Mouse (Mus musculus) lung, embryonic 16.5 days (tissue): ENCODE measurements around the gene Ttc24. TPM values are rescaled to one million over a fixed set of nuclear protein-coding genes. Genes with fewer than 3 reads are reported as not detected.

Experiments used
- ATAC-seq: fragments of 200-750 bp; cut with Nextera tagmentation; 2 replicates; pipeline ENCODE4 v1.8.0; 2017; ENCODE audit warnings: low read depth, mild to moderate bottlenecking, moderate library complexity
- H3K27ac ChIP-seq: fragments of 300-500 bp; sonication (generic); 2 replicates; pipeline ENCODE4 v1.5.1; 2014; ENCODE audit warnings: mild to moderate bottlenecking, control low read depth, low read length
- H3K27me3 ChIP-seq: fragments of 300-500 bp; sonication (generic); 2 replicates; pipeline ENCODE4 v1.6.1; 2014; ENCODE audit warnings: low read depth, low read length, mixed read lengths; ENCODE audit not compliant: control insufficient read depth, insufficient read depth
- H3K36me3 ChIP-seq: fragments of 300-500 bp; sonication (generic); 2 replicates; pipeline ENCODE4 v1.6.1; 2014; ENCODE audit warnings: low read length; ENCODE audit not compliant: control insufficient read depth, insufficient read depth
- H3K4me1 ChIP-seq: fragments of 300-500 bp; sonication (generic); replicated peaks from 2 replicates; pipeline ENCODE4 v1.6.1; 2014; ENCODE audit warnings: low read length, mixed read lengths; ENCODE audit not compliant: control insufficient read depth, insufficient read depth
- H3K4me2 ChIP-seq: fragments of 300-500 bp; sonication (generic); 2 replicates; pipeline ENCODE4 v1.6.1; 2014; ENCODE audit warnings: low read depth, low read length, control low read depth
- H3K4me3 ChIP-seq: fragments of 300-500 bp; sonication (generic); 2 replicates; pipeline ENCODE4 v1.5.1; 2014; ENCODE audit warnings: mild to moderate bottlenecking, low read length, control low read depth
- H3K9ac ChIP-seq: fragments of 300-500 bp; sonication (generic); 2 replicates; pipeline ENCODE4 v1.6.1; 2014; ENCODE audit warnings: low read length, control low read depth
- H3K9me3 ChIP-seq: fragments of 300-500 bp; sonication (generic); 2 replicates; pipeline ENCODE4 v1.6.1; 2016; ENCODE audit warnings: low read length; ENCODE audit not compliant: control insufficient read depth
- WGBS: fragments of 180-500 bp; shearing (Covaris S2); extraction: QIAGEN DNeasy Blood & Tissue Kit; methylation state at CpG from one replicate; pipeline ENCODE4 v1.1.7; 2014; 5-methylcytosine and 5-hydroxymethylcytosine counted together
- polyA plus RNA-seq: library from polyadenylated mRNA; unstranded; fragments of >200 nt; fragmentation: Nextera tagmentation; extraction: Ambion mirVana; gene quantifications from 2 replicates; pipeline ENCODE4 v1.2.1, GENCODE M21; 2015

The Ttc24 gene
- polyA plus RNA-seq, 1 experiment from 2014 or later, result not detected

GRCm38 (mm10) chr3:88102611-88103010 lies 24.5 kb upstream of the Ttc24 start:
- no peak overlapping the region for H3K4me3 ChIP-seq
- no peak overlapping the region for H3K4me2 ChIP-seq
- H3K9ac ChIP-seq, result no peak overlapping the region
- H3K27ac ChIP-seq, result peak overlapping the region; percentile 51; the same call in 1 of the 2 replicates
- no peak for ATAC-seq
- H3K4me1 ChIP-seq, result no peaks in the 10 kb centered on the region
- peaks cover 55% of the 10 kb centered on the region for H3K36me3 ChIP-seq
- no peaks in the 10 kb centered on the region for H3K27me3 ChIP-seq
- WGBS, result 65% methylated on average over 6 of the region's 6 CpGs
- no peaks in the 10 kb centered on the region for H3K9me3 ChIP-seq

- 0 out of 2 replicates have a peak, but pooled peaks have one; percentile 41 for ATAC-seq
- peaks cover 56% of the 10 kb centered on the region for H3K36me3 ChIP-seq
- no peaks in the 10 kb centered on the region for H3K9me3 ChIP-seq
- no peak overlapping the region for H3K4me3 ChIP-seq
- whole genome bisulfite sequencing, result 75% methylated on average over 6 of the region's 6 CpGs
- H3K9ac ChIP-seq, result no peak overlapping the region
- H3K4me1 ChIP-seq, result no peaks in the 10 kb centered on the region
- H3K4me2 ChIP-seq, result no peak overlapping the region
- peak overlapping the region; percentile 51; the same call in 1 of the 2 replicates for H3K27ac ChIP-seq
- H3K27me3 ChIP-seq, result no peaks in the 10 kb centered on the region
These were observed 24.1 kb upstream of the Ttc24 start for GRCm38 (mm10) chr3:88102196-88102595.

DNA sequence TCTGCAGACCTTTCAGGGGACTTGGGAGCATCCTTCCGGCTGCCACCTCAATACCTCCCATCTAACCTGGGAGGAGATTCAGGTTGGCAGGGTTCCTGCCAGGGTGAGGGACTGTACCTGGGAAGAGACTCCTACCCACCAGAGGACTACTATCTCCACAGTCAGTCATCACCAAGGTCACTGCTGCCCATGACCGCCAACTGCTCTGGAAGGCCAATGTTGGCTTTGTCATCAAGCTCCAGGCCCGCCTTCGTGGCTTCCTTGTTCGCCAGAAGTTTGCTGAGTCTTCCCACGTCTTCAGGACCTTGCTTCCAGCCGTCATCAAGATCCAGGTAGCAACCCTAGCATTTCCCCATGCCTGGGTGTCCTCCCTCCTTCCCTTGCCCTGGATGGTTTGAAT lies 23.6 kb upstream of the Ttc24 start:
- WGBS, result 92% methylated on average over 7 of the region's 7 CpGs
- H3K36me3 ChIP-seq, result peaks cover 61% of the 10 kb centered on the region

DNA sequence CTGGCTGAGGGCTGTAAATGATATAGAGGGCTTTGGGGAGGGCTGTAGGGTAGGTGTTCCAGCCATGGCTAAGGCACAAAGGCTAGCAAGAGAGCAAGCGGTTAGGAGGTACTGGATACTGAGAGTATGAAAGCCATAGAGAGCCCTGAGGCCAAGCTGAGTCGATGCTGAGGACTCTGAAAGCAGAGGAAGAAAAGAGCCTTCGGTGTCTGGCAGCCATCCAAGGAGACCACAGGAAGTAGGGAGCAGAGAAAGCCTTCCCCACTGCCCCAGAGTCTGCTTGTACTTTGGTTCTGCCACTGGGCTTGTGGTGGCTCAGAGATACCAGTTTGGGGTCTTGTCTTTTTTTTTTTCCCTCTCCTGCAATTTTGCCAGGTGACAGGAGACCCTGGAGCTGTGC lies 22.1 kb upstream of the Ttc24 start:
- Histone ChIP-seq H3K9me3 (no peaks in the 10 kb centered on the region), H3K27ac (no peak overlapping the region), H3K9ac (no peak overlapping the region), H3K4me1 (no peaks in the 10 kb centered on the region), H3K27me3 (no peaks in the 10 kb centered on the region), H3K4me3 (no peak overlapping the region), H3K4me2 (no peak overlapping the region), H3K36me3 (peaks cover 56% of the 10 kb centered on the region)
- 55% methylated on average over 3 of the region's 3 CpGs for WGBS
- no peak for ATAC-seq

More for the DNA sequence above, 23.6 kb upstream of the Ttc24 start:
- Histone ChIP-seq H3K4me1 (no peaks in the 10 kb centered on the region), H3K27me3 (no peaks in the 10 kb centered on the region), H3K4me2 (no peak overlapping the region), H3K9me3 (no peaks in the 10 kb centered on the region), H3K9ac (no peak overlapping the region), H3K27ac (no peak overlapping the region), H3K4me3 (no peak overlapping the region)
- no peak for ATAC-seq

DNA sequence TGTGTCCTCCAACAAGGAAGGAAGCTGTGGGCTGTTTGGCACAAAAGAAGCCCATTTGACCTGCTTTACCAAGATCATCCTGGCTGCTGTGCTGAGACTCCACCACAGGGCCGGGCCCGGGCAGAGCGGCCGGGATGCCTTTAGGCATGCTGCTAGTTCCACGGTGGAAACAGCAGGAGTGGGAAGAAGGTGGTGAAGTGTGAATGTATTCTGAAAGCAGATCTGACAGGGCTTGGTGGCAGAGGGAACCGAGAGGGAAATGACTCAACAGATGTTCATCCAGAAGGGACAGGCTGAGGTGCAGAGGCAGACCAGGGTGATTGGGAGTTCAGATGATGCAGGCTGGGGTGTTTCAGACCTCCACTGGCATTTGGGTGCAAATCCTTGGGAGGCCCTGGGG lies 19.6 kb upstream of the Ttc24 start:
- Histone ChIP-seq H3K9me3 (no peaks in the 10 kb centered on the region), H3K27ac (no peak overlapping the region), H3K36me3 (peaks cover 60% of the 10 kb centered on the region), H3K27me3 (no peaks in the 10 kb centered on the region), H3K4me1 (no peaks in the 10 kb centered on the region), H3K9ac (no peak overlapping the region), H3K4me3 (no peak overlapping the region), H3K4me2 (no peak overlapping the region)
- no peak for ATAC-seq
- 64% methylated on average over 6 of the region's 6 CpGs for WGBS

- Histone ChIP-seq H3K4me3 (no peak overlapping the region), H3K4me2 (no peak overlapping the region), H3K9ac (no peak overlapping the region), H3K9me3 (no peaks in the 10 kb centered on the region), H3K36me3 (peaks cover 62% of the 10 kb centered on the region), H3K27ac (no peak overlapping the region), H3K27me3 (no peaks in the 10 kb centered on the region), H3K4me1 (no peaks in the 10 kb centered on the region)
- no peak for ATAC-seq
- WGBS, result 84% methylated on average over 5 of the region's 5 CpGs
These were observed 16.0 kb upstream of the Ttc24 start for GRCm38 (mm10) chr3:88094126-88094525.

DNA sequence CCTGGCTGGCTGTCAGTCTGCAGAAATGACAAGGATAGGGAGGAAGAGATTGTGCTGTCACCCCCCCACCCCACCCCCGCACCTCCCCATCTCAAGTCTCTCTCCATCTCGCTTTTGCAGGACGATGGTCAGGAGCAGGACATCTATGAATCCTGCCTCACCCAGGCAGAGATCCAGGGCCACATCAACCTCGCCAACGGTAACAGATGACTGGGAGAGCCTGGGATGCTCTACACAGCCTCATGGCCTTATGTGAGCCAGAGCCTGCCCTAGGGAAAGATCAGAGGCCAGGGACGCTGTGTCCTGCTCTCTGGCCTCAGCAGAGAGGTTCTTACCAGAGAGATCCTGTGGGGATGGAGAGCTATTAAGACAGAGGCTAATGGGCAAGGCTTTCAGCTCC lies 12.5 kb upstream of the Ttc24 start:
- 86% methylated on average over 6 of the region's 6 CpGs for WGBS
- Histone ChIP-seq H3K27ac (no peak overlapping the region), H3K4me1 (no peaks in the 10 kb centered on the region), H3K9ac (no peak overlapping the region), H3K36me3 (peaks cover 54% of the 10 kb centered on the region), H3K4me2 (no peak overlapping the region), H3K27me3 (no peaks in the 10 kb centered on the region), H3K9me3 (no peaks in the 10 kb centered on the region), H3K4me3 (no peak overlapping the region)
- ATAC-seq, result no peak

- Histone ChIP-seq H3K9me3 (no peaks in the 10 kb centered on the region), H3K4me1 (no peaks in the 10 kb centered on the region), H3K27me3 (no peaks in the 10 kb centered on the region), H3K36me3 (peaks cover 51% of the 10 kb centered on the region), H3K4me2 (no peak overlapping the region), H3K9ac (no peak overlapping the region), H3K4me3 (no peak overlapping the region), H3K27ac (no peak overlapping the region)
- no peak for ATAC-seq
- 87% methylated on average over 7 of the region's 7 CpGs for WGBS
These were observed 12.0 kb upstream of the Ttc24 start for GRCm38 (mm10) chr3:88090106-88090505.

- no peak for ATAC-seq
- no peak overlapping the region for H3K27ac ChIP-seq
- peaks cover 39% of the 10 kb centered on the region for H3K36me3 ChIP-seq
- H3K27me3 ChIP-seq, result no peaks in the 10 kb centered on the region
- no peak overlapping the region for H3K9ac ChIP-seq
- peaks cover 6% of the 10 kb centered on the region for H3K4me1 ChIP-seq
- no peak overlapping the region for H3K4me2 ChIP-seq
- no peaks in the 10 kb centered on the region for H3K9me3 ChIP-seq
- 83% methylated on average over 1 of the region's 1 CpGs for WGBS
- no peak overlapping the region for H3K4me3 ChIP-seq
These were observed 9.6 kb upstream of the Ttc24 start for GRCm38 (mm10) chr3:88087688-88088087.

- no peaks in the 10 kb centered on the region for H3K27me3 ChIP-seq
- ATAC-seq, result no peak
- H3K4me2 ChIP-seq, result no peak overlapping the region
- 91% methylated on average over 3 of the region's 9 CpGs for WGBS
- H3K4me1 ChIP-seq, result peaks cover 11% of the 10 kb centered on the region
- no peaks in the 10 kb centered on the region for H3K9me3 ChIP-seq
- peaks cover 24% of the 10 kb centered on the region for H3K36me3 ChIP-seq
- no peak overlapping the region for H3K9ac ChIP-seq
- no peak overlapping the region for H3K4me3 ChIP-seq
- no peak overlapping the region for H3K27ac ChIP-seq
These were observed 7.4 kb upstream of the Ttc24 start for GRCm38 (mm10) chr3:88085459-88085858.
